Mouse (Mus musculus): ENCODE measurements around the gene Psmd2. TPM values are rescaled to one million over a fixed set of nuclear protein-coding genes. Genes with fewer than 3 reads are reported as not detected.

Gene Psmd2
- polyA plus RNA-seq, 1 experiment from 2014 or later, result 401 TPM

DNA sequence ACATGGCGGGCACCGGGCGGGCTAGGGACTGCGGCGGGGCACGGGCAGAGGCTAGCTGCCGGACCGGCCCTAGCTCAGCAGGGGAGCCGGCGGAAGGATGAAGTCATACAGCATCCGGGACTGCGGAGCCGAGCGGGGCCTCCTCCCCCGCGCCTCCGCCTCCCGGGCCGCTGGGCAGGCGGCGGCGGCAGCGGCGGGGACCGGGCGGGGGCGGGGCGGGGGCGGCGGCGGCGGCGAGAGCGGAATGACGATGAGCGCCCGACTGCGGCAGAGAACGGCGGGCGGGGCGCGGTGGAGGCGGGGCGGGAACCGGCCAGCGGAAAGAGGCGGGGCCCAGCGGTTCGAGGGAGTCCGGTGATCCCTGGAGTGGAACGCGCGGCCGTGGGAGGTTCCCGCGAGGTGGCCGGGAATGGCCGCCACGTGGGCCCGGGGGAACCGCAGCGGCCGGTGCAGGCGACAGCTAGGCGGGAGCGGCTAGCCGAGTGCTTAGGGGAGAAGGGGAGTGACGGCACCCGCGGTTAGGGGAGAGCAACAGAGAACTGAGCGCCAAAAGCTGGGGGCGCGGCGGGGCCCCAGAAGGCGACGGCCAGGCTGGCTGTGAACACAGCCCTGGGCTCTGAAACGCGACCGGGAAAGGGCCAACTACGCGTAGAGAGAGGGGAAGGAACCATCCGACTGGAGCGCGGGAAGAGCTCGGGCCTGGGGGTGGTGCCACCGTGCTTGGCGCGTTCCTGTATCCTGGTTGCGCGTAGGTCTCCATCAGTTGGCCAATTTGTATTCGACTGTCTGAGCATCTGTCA lies 30.1 kb upstream of the Psmd2 start, which contains the start of gene Camk2n2:
TSS of gene Camk2n2 (minus strand) at position 97 of the 800 bp plus-strand sequence.
- Histone ChIP-seq H3K27me3 (replicated peaks; ENCODE audit: control insufficient read depth, insufficient read depth, low read length) (no peaks in the 10 kb centered on the region), H3K36me3 (ENCODE audit: control insufficient read depth, insufficient read depth) (no peaks in the 10 kb centered on the region), H3K4me1 (replicated peaks; ENCODE audit: control insufficient read depth, insufficient read depth, low read length) (peaks cover 16% of the 10 kb centered on the region), H3K9ac (replicated peaks; ENCODE audit: low read depth, low read length) (peak within 1 kb of the TSS; percentile 72), H3K4me2 (ENCODE audit: low read length) (peak within 1 kb of the TSS; percentile 92), H3K27ac (ENCODE audit: low read length) (peak within 1 kb of the TSS; percentile 92), H3K4me3 (replicated peaks; ENCODE audit: low read length) (peak within 1 kb of the TSS; percentile 78), H3K9me3 (ENCODE audit: control insufficient read depth, low read length) (no peaks in the 10 kb centered on the region)
- WGBS, result under 1% methylated on average over 63 of the region's 92 CpGs
- ATAC-seq, result peak; percentile 62

DNA sequence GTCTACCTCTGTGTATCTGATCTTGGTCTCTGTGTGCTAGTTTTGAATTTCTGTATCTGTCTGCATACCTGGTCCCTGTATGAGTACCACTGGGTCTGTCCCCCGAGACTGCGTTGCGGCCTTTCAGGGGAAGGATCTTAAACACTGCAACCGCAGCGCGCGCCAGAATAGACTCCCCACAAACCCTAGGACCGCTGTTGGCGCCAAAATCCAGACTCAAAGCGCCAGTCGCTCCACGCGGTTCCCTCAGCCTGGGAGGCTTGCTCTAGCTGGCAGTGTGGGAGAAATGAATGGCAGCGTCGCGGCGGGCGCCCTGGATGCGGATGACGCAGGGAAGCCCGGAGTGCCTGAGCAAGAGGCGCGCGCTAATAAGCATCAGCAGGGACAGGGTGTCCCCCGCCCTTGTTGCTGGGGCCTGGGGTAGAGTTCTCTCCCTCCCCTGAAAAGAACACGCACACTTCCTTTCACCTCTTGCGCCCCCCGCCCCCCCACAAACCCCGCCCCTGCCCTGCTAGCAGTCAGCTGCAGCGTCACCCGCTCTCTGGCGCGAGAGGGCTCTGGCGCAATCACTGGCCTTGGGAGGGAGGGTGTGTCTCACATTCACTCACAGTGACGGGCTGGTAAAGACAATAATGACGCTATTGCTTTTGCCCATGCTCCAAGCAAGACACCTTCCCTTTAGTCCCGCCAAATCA lies 29.3 kb upstream of the Psmd2 start:
- peaks cover 16% of the 10 kb centered on the region for H3K4me1 ChIP-seq (replicated peaks; ENCODE audit: control insufficient read depth, insufficient read depth, low read length)
- H3K4me3 ChIP-seq (replicated peaks; ENCODE audit: low read length), result peak overlapping the region; percentile 78
- ATAC-seq, result peak; percentile 52
- H3K27me3 ChIP-seq (replicated peaks; ENCODE audit: control insufficient read depth, insufficient read depth, low read length), result no peaks in the 10 kb centered on the region
- H3K36me3 ChIP-seq (ENCODE audit: control insufficient read depth, insufficient read depth), result no peaks in the 10 kb centered on the region
- H3K9me3 ChIP-seq (ENCODE audit: control insufficient read depth, low read length), result no peaks in the 10 kb centered on the region
- H3K9ac ChIP-seq (replicated peaks; ENCODE audit: low read depth, low read length), result peak overlapping the region; percentile 72
- H3K4me2 ChIP-seq (ENCODE audit: low read length), result peak overlapping the region; percentile 92
- H3K27ac ChIP-seq (ENCODE audit: low read length), result peak overlapping the region; percentile 92
- under 1% methylated on average over 36 of the region's 37 CpGs for WGBS

DNA sequence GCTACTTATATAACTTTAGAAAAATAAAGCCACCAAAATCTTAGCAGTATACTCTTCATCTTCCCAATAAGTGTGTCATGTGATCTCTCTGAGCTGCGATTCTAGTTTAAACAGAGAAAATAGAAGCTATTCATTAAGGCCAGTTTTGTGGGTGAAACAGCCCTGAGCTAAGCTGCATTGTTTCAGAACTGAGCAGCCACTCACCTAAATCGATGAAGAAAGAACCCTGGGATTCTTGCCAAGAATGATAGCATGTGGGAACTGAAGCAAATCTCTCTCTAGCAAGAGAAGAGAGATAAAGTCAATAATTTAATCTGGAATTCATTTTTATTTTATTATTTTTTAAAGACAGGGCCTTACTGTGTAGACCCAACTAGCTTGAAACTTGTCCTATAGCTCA lies 28.2 kb upstream of the Psmd2 start:
- H3K27ac ChIP-seq (ENCODE audit: low read length), result no peak overlapping the region; the same call in 1 of the 2 replicates
- no peak for ATAC-seq
- no peak overlapping the region for H3K9ac ChIP-seq (replicated peaks; ENCODE audit: low read depth, low read length)
- H3K36me3 ChIP-seq (ENCODE audit: control insufficient read depth, insufficient read depth), result no peaks in the 10 kb centered on the region
- H3K4me3 ChIP-seq (replicated peaks; ENCODE audit: low read length), result no peak overlapping the region
- H3K27me3 ChIP-seq (replicated peaks; ENCODE audit: control insufficient read depth, insufficient read depth, low read length), result no peaks in the 10 kb centered on the region
- H3K9me3 ChIP-seq (ENCODE audit: control insufficient read depth, low read length), result no peaks in the 10 kb centered on the region
- WGBS, result 7% methylated on average over 2 of the region's 2 CpGs
- no peak overlapping the region for H3K4me2 ChIP-seq (ENCODE audit: low read length)
- peaks cover 16% of the 10 kb centered on the region for H3K4me1 ChIP-seq (replicated peaks; ENCODE audit: control insufficient read depth, insufficient read depth, low read length)

DNA sequence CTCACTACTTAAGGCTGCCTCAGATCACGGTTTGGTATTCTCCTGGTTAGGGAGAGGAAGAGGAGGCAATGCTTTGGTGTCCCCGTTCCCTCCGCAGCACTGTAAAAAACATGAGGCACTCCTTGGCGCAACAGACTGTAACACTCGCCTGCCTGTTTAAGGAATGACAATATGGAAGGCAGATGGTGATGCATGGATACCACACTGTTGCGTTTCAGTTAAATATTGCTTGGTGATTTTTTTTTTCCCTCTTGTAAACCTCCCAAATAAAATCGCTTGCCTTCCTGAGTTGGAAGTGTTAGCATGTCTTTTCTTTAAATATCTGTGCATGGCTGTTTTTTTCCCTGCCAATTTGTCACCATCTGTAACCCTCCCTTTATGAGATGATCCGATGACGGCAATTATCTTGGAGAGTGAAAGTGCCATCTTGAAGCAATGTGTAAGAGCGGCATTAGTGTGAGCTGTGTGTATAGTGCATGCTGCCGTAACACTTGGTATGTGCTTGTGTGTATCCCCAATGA lies 22.5 kb upstream of the Psmd2 start:
- 33% methylated on average over 11 of the region's 11 CpGs for WGBS
- Histone ChIP-seq H3K27ac (ENCODE audit: low read length) (peak overlapping the region; percentile 65), H3K9me3 (ENCODE audit: control insufficient read depth, low read length) (no peaks in the 10 kb centered on the region), H3K27me3 (replicated peaks; ENCODE audit: control insufficient read depth, insufficient read depth, low read length) (no peaks in the 10 kb centered on the region), H3K36me3 (ENCODE audit: control insufficient read depth, insufficient read depth) (no peaks in the 10 kb centered on the region), H3K9ac (replicated peaks; ENCODE audit: low read depth, low read length) (no peak overlapping the region), H3K4me2 (ENCODE audit: low read length) (peak overlapping the region; percentile 90), H3K4me1 (replicated peaks; ENCODE audit: control insufficient read depth, insufficient read depth, low read length) (peaks cover 23% of the 10 kb centered on the region), H3K4me3 (replicated peaks; ENCODE audit: low read length) (no peak overlapping the region)
- ATAC-seq, result peak; percentile 86

DNA sequence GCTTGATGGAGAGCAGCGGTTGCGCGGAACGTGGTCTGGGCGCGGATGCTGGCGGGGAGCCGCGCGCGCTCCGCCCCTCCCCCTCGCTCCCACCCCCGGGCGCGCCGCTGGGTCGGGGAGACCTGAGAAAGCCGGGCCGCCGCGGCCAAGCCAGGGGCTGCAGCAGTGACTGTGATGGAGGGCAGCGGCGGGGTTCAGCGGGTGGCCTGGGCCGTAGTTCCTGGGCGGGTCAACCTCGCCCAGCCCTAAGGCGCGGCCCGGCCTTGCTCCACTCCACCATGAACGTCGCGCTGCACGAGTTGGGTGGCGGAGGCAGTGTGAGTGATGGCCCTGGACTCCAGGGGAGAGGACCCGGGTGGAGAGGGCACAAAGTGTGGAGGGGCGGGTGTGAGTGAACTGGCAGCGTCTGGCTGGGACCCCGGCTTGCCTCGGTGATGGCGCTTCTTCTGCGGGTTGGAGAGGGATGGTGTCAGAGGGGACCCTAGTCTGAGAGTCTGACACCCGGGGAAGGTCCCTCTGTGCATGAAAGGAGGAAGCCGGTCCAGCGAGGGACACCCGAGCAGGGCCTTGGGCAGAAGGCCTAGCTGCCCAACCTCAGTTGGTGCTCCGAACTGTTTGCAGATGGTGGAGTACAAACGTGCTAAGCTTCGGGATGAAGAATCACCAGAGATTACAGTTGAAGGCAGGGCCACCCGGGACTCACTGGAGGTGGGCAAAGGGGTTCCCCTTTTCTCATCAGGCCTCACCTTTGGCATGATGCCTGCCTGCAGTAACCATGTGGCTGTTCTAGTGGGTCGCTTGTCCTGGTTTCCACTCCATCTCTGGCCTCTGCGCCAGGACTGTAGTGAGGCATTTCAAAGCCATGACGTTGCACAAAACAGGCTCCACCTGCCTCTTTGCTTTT lies 21.5 kb upstream of the Psmd2 start, which contains the start of gene Ece2:
TSS of gene Ece2 (plus strand) at position 98 of the 904 bp plus-strand sequence.
- peak within 1 kb of the TSS; percentile 65 for H3K27ac ChIP-seq (ENCODE audit: low read length)
- peaks cover 23% of the 10 kb centered on the region for H3K4me1 ChIP-seq (replicated peaks; ENCODE audit: control insufficient read depth, insufficient read depth, low read length)
- peak within 1 kb of the TSS; percentile 65 for H3K4me3 ChIP-seq (replicated peaks; ENCODE audit: low read length)
- WGBS, result 6% methylated on average over 48 of the region's 54 CpGs
- H3K36me3 ChIP-seq (ENCODE audit: control insufficient read depth, insufficient read depth), result no peaks in the 10 kb centered on the region
- peak within 1 kb of the TSS; percentile 90 for H3K4me2 ChIP-seq (ENCODE audit: low read length)
- ATAC-seq, result peak; percentile 45
- no peaks in the 10 kb centered on the region for H3K9me3 ChIP-seq (ENCODE audit: control insufficient read depth, low read length)
- peak within 1 kb of the TSS; percentile 72 for H3K9ac ChIP-seq (replicated peaks; ENCODE audit: low read depth, low read length)
- H3K27me3 ChIP-seq (replicated peaks; ENCODE audit: control insufficient read depth, insufficient read depth, low read length), result no peaks in the 10 kb centered on the region

DNA sequence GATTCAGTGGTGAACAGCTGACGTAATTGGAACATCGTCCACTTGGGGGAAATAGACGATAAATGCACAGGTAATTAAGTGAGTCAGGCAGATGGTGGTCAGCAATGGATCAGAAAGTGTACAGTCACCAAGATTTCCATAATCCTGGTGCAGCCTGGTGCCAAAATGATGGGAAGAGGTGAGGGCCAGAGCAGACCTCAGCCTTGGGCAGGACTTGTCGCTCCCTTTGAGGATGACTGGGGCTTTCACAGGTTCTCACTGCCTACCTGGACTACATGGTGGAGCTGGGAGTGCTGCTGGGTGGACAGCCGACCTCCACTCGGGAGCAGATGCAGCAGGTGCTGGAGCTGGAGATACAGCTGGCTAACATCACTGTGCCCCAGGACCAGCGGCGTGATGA lies 14.0 kb upstream of the Psmd2 start:
- WGBS, result 87% methylated on average over 8 of the region's 8 CpGs
- Histone ChIP-seq H3K36me3 (ENCODE audit: control insufficient read depth, insufficient read depth) (no peaks in the 10 kb centered on the region), H3K4me2 (ENCODE audit: low read length) (no peak overlapping the region), H3K9me3 (ENCODE audit: control insufficient read depth, low read length) (no peaks in the 10 kb centered on the region), H3K4me1 (replicated peaks; ENCODE audit: control insufficient read depth, insufficient read depth, low read length) (peaks cover 17% of the 10 kb centered on the region), H3K9ac (replicated peaks; ENCODE audit: low read depth, low read length) (no peak overlapping the region), H3K4me3 (replicated peaks; ENCODE audit: low read length) (no peak overlapping the region), H3K27me3 (replicated peaks; ENCODE audit: control insufficient read depth, insufficient read depth, low read length) (no peaks in the 10 kb centered on the region), H3K27ac (ENCODE audit: low read length) (no peak overlapping the region)
- no peak for ATAC-seq

DNA sequence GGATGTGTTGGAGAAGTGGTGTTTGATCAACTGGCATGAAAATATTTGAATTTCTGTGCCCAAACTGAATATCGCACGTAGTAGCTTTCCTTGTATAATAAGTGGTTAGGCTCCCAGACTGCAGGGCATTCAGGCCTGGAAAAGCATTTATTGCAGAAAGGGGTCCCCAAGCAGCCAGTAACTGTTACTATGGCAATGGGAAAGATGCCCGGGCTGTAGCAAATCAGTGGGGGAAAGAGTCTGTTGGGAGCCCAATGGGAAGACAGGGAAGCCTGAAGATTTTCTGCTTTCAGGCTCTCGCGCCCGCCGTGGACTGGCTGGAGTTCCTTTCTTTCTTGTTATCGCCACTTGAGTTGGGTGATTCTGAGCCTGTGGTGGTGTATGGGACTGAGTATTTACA lies 13.1 kb upstream of the Psmd2 start:
- ATAC-seq, result peak; percentile 88
- peak overlapping the region; percentile 26 for H3K9ac ChIP-seq (replicated peaks; ENCODE audit: low read depth, low read length)
- peak overlapping the region; percentile 20 for H3K27ac ChIP-seq (ENCODE audit: low read length)
- H3K4me1 ChIP-seq (replicated peaks; ENCODE audit: control insufficient read depth, insufficient read depth, low read length), result peaks cover 17% of the 10 kb centered on the region
- 37% methylated on average over 8 of the region's 8 CpGs for WGBS
- H3K9me3 ChIP-seq (ENCODE audit: control insufficient read depth, low read length), result no peaks in the 10 kb centered on the region
- H3K4me3 ChIP-seq (replicated peaks; ENCODE audit: low read length), result peak overlapping the region; percentile 3; the same call in 1 of the 2 replicates
- no peaks in the 10 kb centered on the region for H3K27me3 ChIP-seq (replicated peaks; ENCODE audit: control insufficient read depth, insufficient read depth, low read length)
- H3K4me2 ChIP-seq (ENCODE audit: low read length), result peak overlapping the region; percentile 31
- H3K36me3 ChIP-seq (ENCODE audit: control insufficient read depth, insufficient read depth), result no peaks in the 10 kb centered on the region

DNA sequence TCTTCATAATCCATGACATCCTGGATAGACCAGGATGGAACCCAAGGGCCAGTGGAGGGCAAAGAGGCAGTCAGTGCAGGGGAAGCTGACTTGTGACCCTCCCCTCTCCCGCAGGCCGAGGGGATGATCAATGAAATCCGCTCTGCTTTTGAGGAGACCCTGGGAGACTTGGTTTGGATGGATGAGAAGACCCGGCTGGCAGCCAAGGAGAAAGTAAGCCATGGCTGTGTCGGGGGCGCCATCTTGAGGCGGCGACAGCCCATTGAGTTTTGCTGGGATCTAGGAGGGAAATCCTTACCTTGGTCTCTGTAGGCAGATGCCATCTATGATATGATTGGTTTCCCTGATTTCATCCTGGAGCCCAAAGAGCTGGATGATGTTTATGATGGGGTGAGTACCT lies 9.3 kb upstream of the Psmd2 start:
- H3K9me3 ChIP-seq (ENCODE audit: control insufficient read depth, low read length), result no peaks in the 10 kb centered on the region
- 6% methylated on average over 8 of the region's 8 CpGs for WGBS
- H3K4me1 ChIP-seq (replicated peaks; ENCODE audit: control insufficient read depth, insufficient read depth, low read length), result peaks cover 17% of the 10 kb centered on the region
- no peak overlapping the region for H3K9ac ChIP-seq (replicated peaks; ENCODE audit: low read depth, low read length)
- no peak overlapping the region for H3K4me3 ChIP-seq (replicated peaks; ENCODE audit: low read length)
- no peak overlapping the region for H3K27ac ChIP-seq (ENCODE audit: low read length)
- H3K27me3 ChIP-seq (replicated peaks; ENCODE audit: control insufficient read depth, insufficient read depth, low read length), result no peaks in the 10 kb centered on the region
- H3K36me3 ChIP-seq (ENCODE audit: control insufficient read depth, insufficient read depth), result no peaks in the 10 kb centered on the region
- H3K4me2 ChIP-seq (ENCODE audit: low read length), result no peak overlapping the region
- peak; percentile 62 for ATAC-seq

Data from forebrain, embryonic 16.5 days (tissue).